9 mouse cellular contexts compared by ENCODE assay signal in genomic region chr13:109907634-109908033, GRCm38 (mm10).
A peak's percentile ranks its signal among the peaks of the same experiment; 100 is the strongest.
DNase-seq lines count a peak whose midpoint lies in the region; ATAC-seq and TF ChIP-seq lines count a peak whose summit lies in the region.
"Had no signal": no experiment of that assay in that cellular context is flagged by ENCODE, and none has a peak within 500 bp of the region (broad histone marks: within the 10 kb centered on the region; RNA-seq: fewer than 3 reads in every experiment).

No protein-coding gene starts in this region.

- DNase-seq in kidney, adult 11 months = peak; percentile 43
- peak; percentile 77 for DNase-seq in adrenal gland, postnatal 25 days
- peak; percentile 83 for DNase-seq in embryonic facial prominence, embryonic 11.5 days (ENCODE audit: low spot score)
- DNase-seq in heart, postnatal 36 days = peak; percentile 71 to 79
- peak; percentile 54 to 74 for DNase-seq in left cerebral cortex, postnatal 10 days (ENCODE audit: extremely low spot score in 1 of 2, low spot score in 2 of 2)
- peak; percentile 76 for DNase-seq in midbrain, postnatal 0 days (ENCODE audit: low spot score)

- TF ChIP-seq POLR2A in testis, adult 2 months (IDR thresholded peaks at IDR 0.05; ENCODE audit: control insufficient read depth, low read depth, low read length) = no peak

- TF ChIP-seq CTCF in midbrain, postnatal 0 days (IDR thresholded peaks at IDR 0.05) = peak; percentile 86
- peak; percentile 58; the same call in 1 of the 2 replicates for TF ChIP-seq CTCF in testis, adult 2 months (IDR thresholded peaks at IDR 0.05; ENCODE audit: control insufficient read depth, insufficient read depth, insufficient replicate concordance, low read depth, low read length)

- H3K4me1 ChIP-seq in kidney, embryonic 16.5 days (ENCODE audit: insufficient read depth, low read length) = peaks cover 12% of the 10 kb centered on the region; the same call in 1 of the 2 replicates
- peaks cover 7% of the 10 kb centered on the region for H3K4me1 ChIP-seq in embryonic facial prominence, embryonic 11.5 days (ENCODE audit: control insufficient read depth, insufficient read depth, low read length)
- H3K4me1 ChIP-seq in midbrain, postnatal 0 days (ENCODE audit: insufficient read depth, low read length) = peaks cover 10% of the 10 kb centered on the region; the same call in 1 of the 2 replicates
- H3K4me1 ChIP-seq in testis, adult 2 months (ENCODE audit: control insufficient read depth, insufficient read depth, low read length) = peaks cover 5% of the 10 kb centered on the region

- H3K36me3 ChIP-seq in kidney, embryonic 16.5 days (ENCODE audit: insufficient read depth, low read length) = no peaks in the 10 kb centered on the region
- H3K36me3 ChIP-seq in embryonic facial prominence, embryonic 11.5 days (replicated peaks; ENCODE audit: control insufficient read depth, insufficient read depth, low read depth, low read length) = no peaks in the 10 kb centered on the region
- no peaks in the 10 kb centered on the region for H3K36me3 ChIP-seq in midbrain, postnatal 0 days (ENCODE audit: insufficient read depth, low read length)
- H3K36me3 ChIP-seq in testis, adult 2 months (ENCODE audit: control insufficient read depth, insufficient read depth, low read length) = no peaks in the 10 kb centered on the region
- H3K36me3 ChIP-seq: embryonic facial prominence, embryonic 12.5 days had no signal

- no peaks in the 10 kb centered on the region for H3K9me3 ChIP-seq in kidney, embryonic 16.5 days (ENCODE audit: low read length)
- H3K9me3 ChIP-seq in embryonic facial prominence, embryonic 11.5 days (replicated peaks; ENCODE audit: control insufficient read depth, low read length) = no peaks in the 10 kb centered on the region
- H3K9me3 ChIP-seq in midbrain, postnatal 0 days (ENCODE audit: low read length) = no peaks in the 10 kb centered on the region
- H3K9me3 ChIP-seq: embryonic facial prominence, embryonic 12.5 days had no signal

- H3K4me3 ChIP-seq in kidney, embryonic 16.5 days (ENCODE audit: low read length) = no peak overlapping the region
- H3K4me3 ChIP-seq in embryonic facial prominence, embryonic 11.5 days (ENCODE audit: low read depth, low read length) = no peak overlapping the region
- H3K4me3 ChIP-seq in midbrain, postnatal 0 days (ENCODE audit: low read depth, low read length) = no peak overlapping the region
- no peak overlapping the region for H3K4me3 ChIP-seq in testis, adult 2 months (ENCODE audit: control insufficient read depth, low read depth, low read length)
- H3K4me3 ChIP-seq: embryonic facial prominence, embryonic 12.5 days had no signal

- 29% methylated on average over 9 of the region's 9 CpGs for WGBS in kidney, embryonic 16.5 days
- 31% methylated on average over 9 of the region's 9 CpGs for WGBS in embryonic facial prominence, embryonic 11.5 days
- 28% methylated on average over 9 of the region's 9 CpGs for WGBS in midbrain, postnatal 0 days

- H3K4me2 ChIP-seq in kidney, embryonic 16.5 days (replicated peaks; ENCODE audit: low read depth, low read length) = no peak overlapping the region
- H3K4me2 ChIP-seq in embryonic facial prominence, embryonic 11.5 days (ENCODE audit: low read depth, low read length) = no peak overlapping the region
- no peak overlapping the region for H3K4me2 ChIP-seq in midbrain, postnatal 0 days (ENCODE audit: low read depth, low read length, poor library complexity, severe bottlenecking)
- H3K4me2 ChIP-seq: embryonic facial prominence, embryonic 12.5 days had no signal

- no peak overlapping the region for H3K27ac ChIP-seq in kidney, embryonic 16.5 days (ENCODE audit: low read length)
- no peak overlapping the region for H3K27ac ChIP-seq in embryonic facial prominence, embryonic 11.5 days (replicated peaks; ENCODE audit: low read depth, low read length)
- no peak overlapping the region for H3K27ac ChIP-seq in midbrain, postnatal 0 days (ENCODE audit: low read depth, low read length)
- no peak overlapping the region for H3K27ac ChIP-seq in testis, adult 2 months (ENCODE audit: control insufficient read depth, insufficient read depth, low read depth, low read length)
- H3K27ac ChIP-seq: embryonic facial prominence, embryonic 12.5 days had no signal

- no peak overlapping the region for H3K9ac ChIP-seq in kidney, embryonic 16.5 days (replicated peaks; ENCODE audit: low read length)
- no peak overlapping the region for H3K9ac ChIP-seq in embryonic facial prominence, embryonic 11.5 days (replicated peaks; ENCODE audit: low read length)
- H3K9ac ChIP-seq in midbrain, postnatal 0 days (replicated peaks; ENCODE audit: low read length, poor library complexity, severe bottlenecking) = no peak overlapping the region
- H3K9ac ChIP-seq: embryonic facial prominence, embryonic 12.5 days had no signal

- intact Hi-C loops in heart, postnatal 36 days (cut with DNase I) = loop anchor here (1.0 to 10.0 kb wide), 3 partner anchors 131 to 673 kb away; no protein-coding TSS in a partner anchor
- intact Hi-C loops in left cerebral cortex, postnatal 10 days (cut with DNase I) = loop anchor here (5.0 to 10.0 kb wide), 2 partner anchors 130 to 293 kb away; no protein-coding TSS in a partner anchor

- no peaks in the 10 kb centered on the region for H3K27me3 ChIP-seq in kidney, embryonic 16.5 days (ENCODE audit: insufficient read depth, low read length)
- H3K27me3 ChIP-seq in embryonic facial prominence, embryonic 11.5 days (ENCODE audit: control insufficient read depth, insufficient read depth, low read length) = no peaks in the 10 kb centered on the region
- no peaks in the 10 kb centered on the region for H3K27me3 ChIP-seq in midbrain, postnatal 0 days (ENCODE audit: insufficient read depth, low read length)
- H3K27me3 ChIP-seq in testis, adult 2 months (ENCODE audit: control insufficient read depth, insufficient read depth, low read length) = no peaks in the 10 kb centered on the region
- H3K27me3 ChIP-seq: embryonic facial prominence, embryonic 12.5 days had no signal

- ATAC-seq in kidney, embryonic 16.5 days (ENCODE audit: low FRiP score, low TSS enrichment) = no peak
- ATAC-seq in embryonic facial prominence, embryonic 11.5 days (replicated peaks; ENCODE audit: insufficient number of reproducible peaks, low FRiP score, low TSS enrichment, low read depth) = no peak
- ATAC-seq in midbrain, postnatal 0 days (ENCODE audit: low FRiP score) = no peak; the same call in 1 of the 2 replicates
